Mouse (Mus musculus) lung, embryonic 15.5 days (tissue): ENCODE data around the gene Spata33. TPM values are rescaled to one million over a fixed set of nuclear protein-coding genes. Genes with fewer than 3 reads are reported as not detected.
A peak's percentile ranks its signal among the peaks of the same experiment; 100 is the strongest.
"Not testable (repeated sequence)": the region's sequence is repeated elsewhere in the genome, so short reads cannot be mapped to it uniquely, and the experiment has no call there.

Experiments
- ATAC-seq: fragments of 200-750 bp; cut with Nextera tagmentation; 2 replicates; pipeline ENCODE4 v1.8.0; 2017; ENCODE audit warnings: moderate number of reproducible peaks, borderline replicate concordance; ENCODE audit not compliant: low FRiP score, low TSS enrichment; ENCODE audit errors: extremely low read depth
- H3K27ac ChIP-seq: fragments of 300-500 bp; sonication (generic); 2 replicates; pipeline ENCODE4 v1.5.1; 2015; ENCODE audit warnings: moderate library complexity, mild to moderate bottlenecking, inconsistent platforms
- H3K27me3 ChIP-seq: fragments of 300-500 bp; sonication (generic); 2 replicates; pipeline ENCODE4 v1.6.1; 2015; ENCODE audit warnings: inconsistent platforms
- H3K36me3 ChIP-seq: fragments of 300-500 bp; sonication (generic); 2 replicates; pipeline ENCODE4 v1.6.1; 2015; ENCODE audit warnings: inconsistent platforms
- H3K4me1 ChIP-seq: fragments of 300-500 bp; sonication (generic); 2 replicates; pipeline ENCODE4 v1.6.1; 2015; ENCODE audit warnings: inconsistent platforms
- H3K4me2 ChIP-seq: fragments of 300-500 bp; sonication (generic); 2 replicates; pipeline ENCODE4 v1.6.1; 2015; ENCODE audit warnings: inconsistent platforms, mild to moderate bottlenecking, moderate library complexity
- H3K4me3 ChIP-seq: fragments of 300-500 bp; sonication (generic); 2 replicates; pipeline ENCODE4 v1.5.1; 2015; ENCODE audit warnings: mild to moderate bottlenecking, inconsistent platforms
- H3K9ac ChIP-seq: fragments of 300-500 bp; sonication (generic); 2 replicates; pipeline ENCODE4 v1.6.1; 2015; ENCODE audit warnings: inconsistent platforms
- H3K9me3 ChIP-seq: fragments of 300-500 bp; sonication (generic); 2 replicates; pipeline ENCODE4 v1.6.1; 2016; ENCODE audit warnings: inconsistent platforms
- WGBS: fragments of 180-500 bp; shearing (Covaris S2); methylation state at CpG from one replicate; pipeline ENCODE4 v1.1.7; 2015; 5-methylcytosine and 5-hydroxymethylcytosine counted together
- polyA plus RNA-seq: library from polyadenylated mRNA; unstranded; fragments of >200 nt; fragmentation: Nextera tagmentation; extraction: Ambion mirVana; gene quantifications from 2 replicates; pipeline ENCODE4 v1.2.1, GENCODE M21; 2015

Spata33 gene
- polyA plus RNA-seq, 1 experiment from 2014 or later: 4.9 TPM

DNA sequence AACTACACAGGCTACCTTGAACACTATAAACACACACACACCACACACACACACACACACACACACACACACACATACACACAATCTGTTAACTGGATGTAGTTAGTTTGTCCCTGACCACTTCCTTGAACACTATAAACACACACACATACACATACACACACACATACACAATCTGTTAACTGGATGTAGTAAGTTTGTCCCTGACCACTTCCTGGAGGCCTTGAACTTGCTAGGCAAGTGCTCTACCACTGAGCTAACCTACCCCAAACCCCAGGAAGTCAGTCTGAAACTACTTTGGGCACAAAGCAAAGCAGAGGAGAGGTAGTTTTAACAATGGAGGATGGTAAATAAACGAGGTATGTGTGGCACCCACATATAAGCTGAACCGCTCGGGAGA, 9.1 kb upstream of the Spata33 start:
- Histone ChIP-seq H3K9ac (no peak overlapping the region), H3K4me3 (no peak overlapping the region), H3K4me2 (no peak overlapping the region), H3K9me3 (no peaks in the 10 kb centered on the region), H3K4me1 (no peaks in the 10 kb centered on the region), H3K27ac (no peak overlapping the region), H3K27me3 (no peaks in the 10 kb centered on the region; the same call in 1 of the 2 replicates), H3K36me3 (peaks cover 33% of the 10 kb centered on the region)
- WGBS: 69% methylated on average over 3 of the region's 3 CpGs
- no peak for ATAC-seq

- Histone ChIP-seq H3K36me3 (peaks cover 29% of the 10 kb centered on the region), H3K9me3 (no peaks in the 10 kb centered on the region), H3K27me3 (no peaks in the 10 kb centered on the region), H3K4me3 (peak overlapping the region; percentile 99), H3K9ac (peak overlapping the region; percentile 98), H3K4me2 (peak overlapping the region; percentile 89), H3K4me1 (peaks cover 17% of the 10 kb centered on the region), H3K27ac (no peak overlapping the region)
- no peak for ATAC-seq
- WGBS: 36% methylated on average over 10 of the region's 10 CpGs
These were observed 756 bp upstream of the Spata33 start for GRCm38 (mm10) chr8:123211876-123212275.

DNA sequence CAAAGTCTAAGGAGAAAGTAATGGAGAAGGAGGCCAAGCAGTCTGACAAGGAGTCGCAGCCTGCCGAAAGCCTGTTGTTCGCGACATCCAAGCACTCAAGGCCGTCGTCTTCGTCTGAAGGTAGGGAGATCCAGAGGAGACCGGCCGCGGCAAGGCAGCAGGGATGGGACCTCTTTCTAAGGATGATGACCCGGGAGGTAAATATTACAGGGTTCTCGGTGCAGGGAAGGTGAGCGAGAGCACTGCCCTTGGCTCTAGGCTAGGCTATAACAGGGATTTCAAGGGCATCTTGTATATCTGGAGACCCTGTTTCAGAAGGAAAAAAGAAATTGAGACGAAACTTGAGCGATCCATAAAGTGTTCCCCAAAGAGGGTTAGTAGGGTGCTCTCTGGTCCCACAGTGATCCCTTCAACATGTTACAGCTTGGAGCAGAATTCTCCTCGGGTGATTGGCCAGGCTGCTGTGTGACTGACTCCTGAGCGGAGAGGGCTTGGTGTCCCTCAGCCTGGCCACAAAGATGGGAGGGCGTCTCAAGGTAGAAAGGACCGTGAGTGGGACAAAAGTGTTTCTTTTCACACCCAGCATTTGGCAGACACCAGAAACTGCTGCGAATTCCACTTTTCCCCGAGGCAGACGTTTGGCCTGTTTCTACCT, 613 bp downstream of the Spata33 start:
- Histone ChIP-seq H3K36me3 (peaks cover 15% of the 10 kb centered on the region; the same call in 1 of the 2 replicates), H3K9ac (peak overlapping the region; percentile 46), H3K27me3 (no peaks in the 10 kb centered on the region), H3K4me3 (peak overlapping the region; percentile 99), H3K4me1 (peaks cover 17% of the 10 kb centered on the region), H3K9me3 (no peaks in the 10 kb centered on the region), H3K27ac (peak overlapping the region; percentile 29), H3K4me2 (peak overlapping the region; percentile 89)
- WGBS: 11% methylated on average over 22 of the region's 22 CpGs
- peak; percentile 19; the same call in 1 of the 2 replicates for ATAC-seq

DNA sequence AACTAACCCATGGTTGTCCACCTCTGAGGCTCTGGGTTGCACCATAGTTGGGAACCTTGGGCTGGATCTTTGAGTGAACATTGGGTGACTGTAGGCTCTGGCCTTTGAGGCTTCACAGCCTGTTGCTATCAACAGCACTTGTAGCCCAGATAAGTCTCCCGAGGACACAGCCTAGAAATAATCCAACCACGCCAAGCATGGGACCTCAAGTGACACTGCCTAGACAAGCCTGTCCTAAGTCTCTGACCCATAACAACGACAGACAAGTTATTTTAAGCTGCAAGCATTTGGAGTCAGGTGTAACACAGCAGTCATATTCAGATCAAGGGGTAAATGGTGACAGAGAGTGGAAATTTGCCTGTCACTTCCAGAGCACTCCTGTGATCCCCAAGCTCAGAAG, 2.8 kb downstream of the Spata33 start:
- H3K27me3 ChIP-seq: no peaks in the 10 kb centered on the region
- no peak overlapping the region for H3K27ac ChIP-seq
- H3K4me2 ChIP-seq: no peak overlapping the region
- no peaks in the 10 kb centered on the region for H3K9me3 ChIP-seq
- 0 out of 2 replicates have a peak, but pooled peaks cover under 1% of the 10 kb centered on the region for H3K36me3 ChIP-seq
- no peak for ATAC-seq
- WGBS: 68% methylated on average over 3 of the region's 3 CpGs
- no peak overlapping the region for H3K9ac ChIP-seq
- H3K4me1 ChIP-seq: peaks cover 17% of the 10 kb centered on the region
- H3K4me3 ChIP-seq: no peak overlapping the region

DNA sequence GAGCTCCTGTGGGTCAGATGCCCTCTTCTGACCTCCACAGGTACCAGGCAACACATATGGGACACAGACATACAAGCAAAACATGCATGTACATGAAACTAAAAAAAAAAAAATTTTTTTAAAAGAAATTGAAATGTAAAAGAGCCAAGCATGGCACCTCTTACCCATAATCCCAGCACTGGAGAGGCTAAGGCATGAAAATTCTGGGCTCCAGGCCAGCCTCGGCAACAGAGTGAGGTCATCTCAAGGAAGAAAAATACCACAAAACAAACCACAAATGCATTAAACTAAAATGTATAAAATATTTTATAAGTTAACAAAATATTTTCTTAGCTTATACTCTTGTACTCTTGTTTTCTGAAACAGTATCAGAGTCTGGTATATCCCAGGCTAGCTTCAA, 8.3 kb downstream of the Spata33 start:
- H3K27me3 ChIP-seq: no peaks in the 10 kb centered on the region
- no peak overlapping the region for H3K4me3 ChIP-seq
- H3K36me3 ChIP-seq: no peaks in the 10 kb centered on the region
- WGBS: 66% methylated on average over 1 of the region's 1 CpGs
- peaks cover 13% of the 10 kb centered on the region for H3K4me1 ChIP-seq
- no peak for ATAC-seq
- no peak overlapping the region for H3K4me2 ChIP-seq
- no peak overlapping the region for H3K9ac ChIP-seq
- no peaks in the 10 kb centered on the region for H3K9me3 ChIP-seq
- H3K27ac ChIP-seq: no peak overlapping the region

DNA sequence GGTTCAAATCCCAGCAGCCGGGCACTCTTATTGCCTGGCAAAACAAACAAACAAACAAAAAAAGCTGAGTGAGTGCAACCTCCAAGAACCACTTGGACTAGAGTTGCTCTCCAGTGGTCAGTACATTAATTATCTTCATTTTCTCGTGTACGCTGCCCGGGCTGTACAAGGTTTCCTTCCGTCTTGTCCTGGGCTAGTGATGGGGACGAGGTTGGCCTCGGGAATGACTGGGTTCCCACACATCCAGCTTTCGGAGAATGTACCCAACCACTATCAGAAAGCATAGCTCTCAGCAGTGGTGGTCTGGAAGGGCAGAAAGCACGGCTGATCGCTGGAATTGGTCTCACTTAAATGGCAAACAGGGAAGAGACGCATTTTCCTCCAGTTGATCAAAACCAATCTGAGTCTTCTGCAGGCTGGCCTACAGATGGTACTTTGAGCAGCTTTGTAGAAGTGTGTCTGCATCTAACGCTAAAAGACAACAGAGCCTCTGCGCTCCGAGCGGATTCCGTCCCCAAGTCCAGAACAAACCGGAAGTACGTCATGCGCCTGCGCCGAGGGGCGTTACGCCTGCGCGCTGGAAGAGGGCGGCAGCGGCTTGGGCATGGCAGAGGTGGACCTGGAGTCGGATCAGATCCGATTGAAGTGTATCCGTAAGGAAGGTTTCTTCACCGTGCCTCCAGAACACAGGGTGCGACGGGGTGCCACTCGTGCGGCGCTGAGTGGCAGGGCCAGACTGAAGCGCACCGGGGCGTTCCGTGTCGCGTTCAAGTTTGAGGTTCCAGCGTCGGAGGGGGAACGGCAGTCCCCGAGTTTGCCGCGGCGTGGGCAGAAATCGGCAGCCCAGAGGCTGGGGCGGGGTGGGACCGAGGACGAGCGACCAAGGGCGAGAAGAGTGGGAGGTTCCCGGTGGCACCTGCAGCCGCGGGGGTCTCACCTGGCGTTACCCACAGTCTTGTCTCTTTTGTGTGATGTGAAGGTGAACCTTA, 11.9 kb downstream of the Spata33 start, which contains the start of gene Cdk10:
Gene Cdk10 (plus strand): TSS at position 565 of the 989 bp plus-strand sequence.
- peak within 1 kb of the TSS; percentile 62 for H3K4me3 ChIP-seq
- no peaks in the 10 kb centered on the region for H3K27me3 ChIP-seq
- 2% methylated on average over 59 of the region's 59 CpGs for WGBS
- peak within 1 kb of the TSS; percentile 85 for H3K27ac ChIP-seq
- peak within 1 kb of the TSS; percentile 70 for H3K9ac ChIP-seq
- no peaks in the 10 kb centered on the region for H3K9me3 ChIP-seq
- peak; percentile 88; the same call in 1 of the 2 replicates for ATAC-seq
- H3K36me3 ChIP-seq: peaks cover 12% of the 10 kb centered on the region; the same call in 1 of the 2 replicates
- H3K4me2 ChIP-seq: peak within 1 kb of the TSS; percentile 89
- H3K4me1 ChIP-seq: peaks cover 13% of the 10 kb centered on the region

- no peak overlapping the region for H3K4me3 ChIP-seq
- peaks cover 4% of the 10 kb centered on the region; the same call in 1 of the 2 replicates for H3K27me3 ChIP-seq
- ATAC-seq: no peak
- peaks cover 12% of the 10 kb centered on the region; the same call in 1 of the 2 replicates for H3K36me3 ChIP-seq
- H3K4me1 ChIP-seq: peaks cover 13% of the 10 kb centered on the region
- no peak overlapping the region for H3K4me2 ChIP-seq
- H3K27ac ChIP-seq: no peak overlapping the region
- H3K9me3 ChIP-seq: no peaks in the 10 kb centered on the region
- H3K9ac ChIP-seq: no peak overlapping the region
- WGBS: 94% methylated on average over 1 of the region's 1 CpGs
These were observed 15.8 kb downstream of the Spata33 start for GRCm38 (mm10) chr8:123228416-123228815.

GRCm38 (mm10) chr8:123230326-123230725, 17.7 kb downstream of the Spata33 start:
- not testable (repeated sequence) for H3K9ac ChIP-seq
- Histone ChIP-seq H3K27me3 (peaks cover 23% of the 10 kb centered on the region), H3K4me1 (peaks cover 12% of the 10 kb centered on the region)

GRCm38 (mm10) chr8:123231742-123232141, 19.1 kb downstream of the Spata33 start:
- H3K36me3 ChIP-seq: peaks cover 11% of the 10 kb centered on the region; the same call in 1 of the 2 replicates
- peaks cover 30% of the 10 kb centered on the region for H3K27me3 ChIP-seq
- 51% methylated on average over 5 of the region's 5 CpGs for whole genome bisulfite sequencing
- H3K27ac ChIP-seq: no peak overlapping the region
- H3K4me3 ChIP-seq: no peak overlapping the region
- peaks cover 17% of the 10 kb centered on the region for H3K4me1 ChIP-seq
- no peak overlapping the region for H3K9ac ChIP-seq
- no peaks in the 10 kb centered on the region for H3K9me3 ChIP-seq
- ATAC-seq: no peak
- no peak overlapping the region for H3K4me2 ChIP-seq

More at GRCm38 (mm10) chr8:123230326-123230725, 17.7 kb downstream of the Spata33 start:
- not testable (repeated sequence) for ATAC-seq, H3K27ac ChIP-seq, H3K9me3 ChIP-seq, H3K4me3 ChIP-seq, H3K4me2 ChIP-seq
- peaks cover 12% of the 10 kb centered on the region; the same call in 1 of the 2 replicates for H3K36me3 ChIP-seq
- 82% methylated on average over 11 of the region's 11 CpGs for WGBS

- H3K4me3 ChIP-seq: no peak overlapping the region
- H3K4me1 ChIP-seq: peaks cover 17% of the 10 kb centered on the region
- no peaks in the 10 kb centered on the region for H3K9me3 ChIP-seq
- peaks cover 30% of the 10 kb centered on the region for H3K27me3 ChIP-seq
- H3K36me3 ChIP-seq: peaks cover 3% of the 10 kb centered on the region; the same call in 1 of the 2 replicates
- H3K4me2 ChIP-seq: no peak overlapping the region
- 30% methylated on average over 7 of the region's 7 CpGs for WGBS
- H3K9ac ChIP-seq: no peak overlapping the region
- ATAC-seq: no peak
- H3K27ac ChIP-seq: no peak overlapping the region
These were observed 19.9 kb downstream of the Spata33 start for GRCm38 (mm10) chr8:123232553-123232952.

DNA sequence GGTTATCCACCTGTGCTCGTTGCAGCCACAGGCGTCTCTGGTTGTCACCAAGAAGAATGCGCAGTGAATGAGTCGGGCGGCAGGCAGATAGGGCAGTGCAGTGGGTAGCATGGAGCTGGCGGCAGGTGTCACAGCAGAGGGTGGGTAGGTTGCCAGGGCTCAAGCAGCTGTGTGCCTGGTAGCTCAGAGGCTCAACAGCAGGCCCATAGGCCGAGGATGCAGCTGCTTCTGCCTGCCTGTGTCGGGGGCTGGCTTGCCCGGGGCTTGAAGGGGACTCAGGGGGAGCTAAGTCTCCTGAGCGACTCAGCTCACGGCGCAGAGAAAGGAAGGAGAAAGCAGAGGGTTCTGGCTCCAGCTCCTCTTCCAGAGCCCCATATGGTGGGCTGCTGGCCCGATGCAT, 20.7 kb downstream of the Spata33 start:
- H3K9ac ChIP-seq: no peak overlapping the region
- WGBS: 53% methylated on average over 13 of the region's 13 CpGs
- no peak overlapping the region for H3K27ac ChIP-seq
- no peak for ATAC-seq
- no peak overlapping the region for H3K4me2 ChIP-seq
- peaks cover 17% of the 10 kb centered on the region for H3K4me1 ChIP-seq
- no peaks in the 10 kb centered on the region for H3K9me3 ChIP-seq
- H3K36me3 ChIP-seq: no peaks in the 10 kb centered on the region
- H3K27me3 ChIP-seq: peaks cover 30% of the 10 kb centered on the region
- H3K4me3 ChIP-seq: no peak overlapping the region
